Mouse (Mus musculus): Measurements from ENCODE around the gene Ccdc3.
"Not testable (repeated sequence)": the region's sequence is repeated elsewhere in the genome, so short reads cannot be mapped to it uniquely, and the experiment has no call there.

Ccdc3 gene

DNA sequence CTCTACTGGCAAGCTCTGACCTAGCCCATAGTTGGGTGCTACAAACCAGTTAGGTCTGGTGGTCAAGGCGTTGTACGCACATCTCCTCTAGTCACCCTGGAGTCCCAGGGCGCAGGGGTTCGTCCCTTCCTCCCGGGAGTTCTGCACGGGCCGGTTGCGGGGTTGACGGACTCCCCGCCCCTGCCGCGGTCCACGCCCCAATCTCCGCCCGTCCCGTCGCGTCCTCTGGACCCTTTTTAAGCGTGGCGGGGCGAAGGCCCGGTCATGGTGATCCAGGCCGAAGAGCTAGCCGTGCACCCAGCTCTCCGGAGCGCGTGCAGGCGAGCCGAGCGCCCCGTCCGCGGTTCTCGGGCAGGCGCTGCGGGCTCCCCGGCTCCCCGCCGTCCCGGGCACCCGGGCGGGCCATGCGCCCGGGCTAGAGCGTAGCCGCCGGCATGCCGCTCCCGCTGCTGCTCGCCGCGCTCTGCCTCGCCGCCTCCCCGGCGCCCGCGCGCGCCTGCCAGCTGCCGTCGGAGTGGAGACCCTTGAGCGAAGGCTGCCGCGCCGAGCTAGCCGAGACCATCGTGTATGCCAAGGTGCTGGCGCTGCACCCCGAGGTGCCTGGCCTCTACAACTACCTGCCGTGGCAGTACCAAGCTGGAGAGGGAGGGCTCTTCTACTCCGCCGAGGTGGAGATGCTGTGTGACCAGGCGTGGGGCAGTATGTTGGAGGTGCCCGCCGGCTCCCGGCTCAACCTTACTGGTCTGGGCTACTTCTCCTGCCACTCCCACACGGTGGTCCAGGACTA, at the start of gene Ccdc3:
TSS of gene Ccdc3 (plus strand) at position 277 of the 787 bp plus-strand sequence.
- peak in 1 of 2 experiments; percentile 35 for DNase-seq (ENCODE audit: low spot score in 2 of 2)

DNA sequence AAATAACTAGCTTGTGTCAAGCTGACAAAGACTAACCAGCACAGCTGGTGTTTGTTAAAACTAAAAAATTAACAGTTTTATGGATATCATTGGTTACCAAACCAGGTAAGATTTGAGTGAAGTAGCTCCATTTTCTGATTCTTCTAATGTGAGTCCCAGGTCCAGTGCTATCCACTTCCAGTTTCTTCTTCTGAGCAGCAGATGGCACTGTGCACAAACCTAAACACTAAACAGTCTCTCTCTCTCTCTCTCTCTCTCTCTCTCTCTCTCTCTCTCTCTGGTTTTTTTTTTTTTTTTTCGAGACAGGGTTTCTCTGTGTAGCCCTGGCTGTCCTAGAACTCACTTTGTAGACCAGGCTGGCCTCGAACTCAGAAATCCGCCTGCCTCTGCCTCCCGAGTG, 47.2 kb upstream of the Ccdc3 start:
- DNase-seq (ENCODE audit: low spot score in 2 of 2) = not testable (repeated sequence)

DNA sequence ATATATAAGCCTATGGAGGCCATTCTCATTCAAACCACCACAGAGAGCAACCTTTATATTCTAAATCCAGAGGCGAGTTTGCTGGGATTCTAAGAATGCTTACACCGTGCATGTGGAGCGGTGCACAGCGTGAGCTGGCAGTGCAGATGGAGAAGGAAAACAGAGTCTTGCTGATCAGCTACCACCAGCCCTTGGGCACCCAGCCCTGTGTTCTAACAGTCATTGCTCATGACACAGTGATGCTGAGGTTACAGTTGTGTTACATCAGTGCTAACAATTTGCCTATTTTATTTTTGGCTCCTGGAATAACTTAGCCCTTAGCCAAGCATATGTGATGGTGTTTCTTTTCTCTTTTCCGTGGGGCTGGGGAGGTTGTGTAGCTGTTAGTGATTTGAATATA, 42.7 kb upstream of the Ccdc3 start:
- no peak for DNase-seq (ENCODE audit: low spot score in 2 of 2)

- no peak for DNase-seq (ENCODE audit: low spot score in 2 of 2)
These were observed 42.3 kb upstream of the Ccdc3 start for GRCm38 (mm10) chr2:5095316-5095715.

GRCm38 (mm10) chr2:5097786-5098445, 39.7 kb upstream of the Ccdc3 start:
- no peak for DNase-seq (ENCODE audit: low spot score in 2 of 2)

DNA sequence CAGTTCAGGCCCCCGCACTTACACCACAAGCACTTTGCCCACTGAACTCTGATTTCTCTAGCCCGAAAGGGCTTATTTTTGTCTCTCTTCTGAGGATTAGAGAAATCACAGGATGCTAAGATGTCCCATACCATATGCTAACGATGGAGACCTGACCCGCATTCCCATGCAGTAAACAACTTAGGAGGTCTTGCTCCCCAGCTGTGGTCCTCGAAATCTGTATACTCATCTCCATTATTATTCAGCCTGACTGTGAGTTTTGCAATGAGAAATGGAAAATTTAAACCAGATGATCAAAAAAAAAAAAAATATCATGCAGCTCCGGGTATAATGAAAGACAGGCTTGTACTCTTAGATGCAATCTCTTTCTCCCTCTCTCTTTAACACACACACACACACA, 38.4 kb upstream of the Ccdc3 start:
- no peak for DNase-seq (ENCODE audit: low spot score in 2 of 2)

- no peak for DNase-seq (ENCODE audit: low spot score in 2 of 2)
These were observed 35.8 kb upstream of the Ccdc3 start for GRCm38 (mm10) chr2:5101743-5102245.

GRCm38 (mm10) chr2:5102891-5103290, 34.7 kb upstream of the Ccdc3 start:
- no peak for DNase-seq (ENCODE audit: low spot score in 2 of 2)

DNA sequence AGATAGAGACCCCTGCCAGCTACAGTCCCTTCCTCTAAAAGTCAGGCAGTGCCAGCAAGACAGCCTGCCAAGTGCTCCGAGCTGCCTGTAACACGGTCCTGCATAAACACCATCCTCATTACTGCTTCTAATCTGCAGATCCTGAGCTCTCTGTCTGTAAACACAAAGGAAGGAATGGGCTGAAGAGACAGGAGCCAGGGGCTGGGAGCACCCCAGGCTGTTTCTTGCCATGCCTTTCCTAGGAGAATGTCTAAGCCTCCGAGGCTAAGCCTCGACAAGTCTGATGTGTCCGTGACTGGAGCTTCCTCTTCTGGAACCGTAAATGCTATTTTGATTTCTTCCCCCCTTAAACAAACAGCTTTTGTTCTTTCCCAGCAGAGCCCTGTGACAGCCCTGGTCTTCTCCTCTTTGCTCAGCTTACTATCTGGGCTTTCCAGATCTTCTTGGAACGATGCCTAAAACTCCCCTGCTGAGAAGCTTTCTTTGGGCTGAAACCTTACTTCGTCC, 24.7 kb upstream of the Ccdc3 start:
- no peak for DNase-seq (ENCODE audit: low spot score in 2 of 2)

DNA sequence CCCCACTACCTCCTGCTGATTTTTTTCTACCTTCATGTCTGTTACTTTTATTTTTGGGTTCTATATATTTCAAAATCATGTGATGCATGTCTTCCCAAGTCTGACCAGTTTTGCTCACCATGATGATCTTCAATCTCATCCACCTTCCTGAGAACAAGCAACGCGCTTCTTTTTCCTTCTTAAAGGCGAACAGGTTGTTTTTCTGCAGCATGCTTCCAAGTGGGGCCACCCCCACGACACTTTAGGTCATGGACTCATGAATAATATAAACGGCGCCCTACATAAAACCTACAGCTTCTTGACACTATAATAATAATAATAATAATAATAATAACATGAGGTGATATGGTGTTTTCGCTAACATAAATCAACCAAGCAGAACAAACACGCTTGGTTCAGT, 23.2 kb upstream of the Ccdc3 start:
- no peak for DNase-seq (ENCODE audit: low spot score in 2 of 2)

- DNase-seq (ENCODE audit: low spot score in 2 of 2) = no peak
These were observed 20.6 kb upstream of the Ccdc3 start for GRCm38 (mm10) chr2:5116856-5117532.

DNA sequence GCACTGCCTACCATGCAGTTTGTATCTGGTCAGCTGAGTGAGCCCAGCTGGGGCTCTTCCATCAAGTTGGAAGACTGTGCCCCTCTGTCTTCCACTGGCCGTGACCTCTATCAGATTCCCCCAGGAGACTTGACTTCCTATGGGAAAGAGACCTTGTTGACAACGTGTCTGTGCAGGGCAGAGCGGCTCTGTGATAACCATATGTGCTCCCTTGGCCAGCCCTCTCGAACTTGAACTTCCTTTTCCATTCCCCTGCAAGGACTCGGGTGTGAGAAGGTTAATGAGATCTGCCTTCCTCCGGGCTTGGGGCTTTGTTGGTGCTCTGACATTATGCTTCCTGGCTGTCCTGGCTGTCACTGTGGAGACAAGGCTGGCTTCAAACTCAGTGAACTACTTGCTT, 12.1 kb upstream of the Ccdc3 start:
- no peak for DNase-seq (ENCODE audit: low spot score in 2 of 2)

DNA sequence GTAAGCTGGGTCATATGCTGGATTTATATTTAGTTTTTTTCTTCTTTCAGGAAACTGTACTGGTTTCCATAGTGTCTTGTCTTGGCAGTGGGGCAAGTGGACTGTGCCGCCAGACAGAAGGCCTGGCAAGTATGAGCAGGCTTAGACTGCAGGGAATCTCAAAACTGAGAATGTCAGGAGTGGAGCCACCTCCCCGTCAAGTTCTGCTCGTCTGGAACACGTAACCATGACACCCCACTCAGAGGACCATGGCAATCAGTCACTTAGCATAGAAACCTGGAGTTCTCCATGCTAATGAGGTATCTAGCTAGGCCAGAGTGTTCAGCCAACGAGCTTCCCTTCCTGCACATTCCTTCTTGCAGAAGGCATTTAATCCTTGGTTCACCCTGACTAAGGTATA, 10.2 kb upstream of the Ccdc3 start:
- DNase-seq (ENCODE audit: low spot score in 2 of 2) = no peak

DNA sequence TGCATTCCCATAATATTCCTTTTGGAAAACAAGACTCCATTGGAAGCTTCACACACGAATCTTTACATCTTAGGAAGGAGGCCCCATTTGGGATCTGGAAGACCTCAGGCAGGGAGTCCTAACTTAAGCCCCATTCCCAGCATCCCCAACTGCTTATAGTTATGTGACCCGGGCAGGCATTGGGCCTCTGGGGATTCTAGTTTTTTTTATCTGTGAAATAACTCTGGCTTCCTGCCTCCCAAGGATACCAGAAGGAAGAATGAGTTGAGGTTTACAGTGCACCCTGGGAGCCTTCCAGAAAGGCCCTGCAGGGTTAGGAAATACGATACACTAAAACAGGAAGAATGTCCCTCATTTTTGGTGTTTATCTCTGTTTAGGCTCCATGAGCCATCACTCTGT, 8.5 kb upstream of the Ccdc3 start:
- DNase-seq (ENCODE audit: low spot score in 2 of 2) = no peak

DNA sequence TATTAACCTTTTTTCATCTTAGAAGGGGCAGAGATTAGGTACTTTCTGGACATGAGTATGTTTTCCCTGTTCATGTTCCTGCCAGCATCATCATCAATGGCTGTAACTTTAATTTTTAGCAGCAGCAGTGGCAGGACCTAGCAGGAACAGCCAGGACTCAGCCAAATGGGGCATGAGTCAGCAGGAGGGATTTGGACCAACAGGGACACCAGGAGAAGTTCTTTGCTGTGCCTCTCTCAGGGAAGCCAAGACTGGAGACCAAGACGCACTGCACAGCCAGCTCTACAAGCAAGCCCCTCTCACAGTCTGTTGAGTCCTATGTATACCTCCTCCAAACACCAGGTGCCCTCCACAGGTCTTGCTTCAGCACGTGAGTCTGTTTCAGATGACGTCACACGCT, 5.5 kb upstream of the Ccdc3 start:
- DNase-seq (ENCODE audit: low spot score in 2 of 2) = no peak

DNA sequence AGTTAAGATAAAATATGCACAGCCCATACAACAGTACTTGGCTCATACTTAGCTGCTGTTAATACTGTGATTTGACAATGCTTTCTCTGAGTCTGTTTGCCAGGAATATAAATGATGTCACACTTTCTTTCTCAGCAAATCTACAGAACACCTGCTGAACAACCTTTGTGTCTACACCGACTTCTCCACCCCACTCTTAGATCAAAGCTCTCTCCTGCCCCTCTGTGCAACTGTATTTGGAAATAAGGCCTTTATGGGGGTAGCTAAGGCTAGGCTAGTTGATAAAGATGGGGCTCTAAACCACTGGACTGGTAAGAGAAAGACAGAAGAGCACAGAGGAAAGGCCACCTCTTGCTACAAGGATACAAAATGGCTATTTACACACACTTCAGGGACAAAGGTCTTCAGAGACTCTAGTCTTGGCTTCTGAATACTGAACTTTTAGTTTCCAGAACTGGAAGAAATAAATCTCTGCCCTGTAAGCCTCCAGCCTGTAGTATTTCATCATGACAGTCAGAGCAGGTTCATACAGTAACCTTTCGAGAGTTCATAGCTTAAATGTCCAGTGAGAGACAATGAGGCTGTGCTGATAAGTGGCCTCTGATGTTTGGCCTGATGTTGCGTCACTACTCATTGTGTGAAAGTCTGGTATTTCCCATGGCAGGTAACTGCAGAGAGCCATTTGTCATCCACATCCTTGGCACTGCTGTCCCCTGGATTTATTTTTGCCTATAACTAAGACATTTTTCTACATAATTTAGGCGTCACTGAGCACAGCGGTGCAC, 2.4 kb upstream of the Ccdc3 start:
- DNase-seq (ENCODE audit: low spot score in 2 of 2) = no peak

DNA sequence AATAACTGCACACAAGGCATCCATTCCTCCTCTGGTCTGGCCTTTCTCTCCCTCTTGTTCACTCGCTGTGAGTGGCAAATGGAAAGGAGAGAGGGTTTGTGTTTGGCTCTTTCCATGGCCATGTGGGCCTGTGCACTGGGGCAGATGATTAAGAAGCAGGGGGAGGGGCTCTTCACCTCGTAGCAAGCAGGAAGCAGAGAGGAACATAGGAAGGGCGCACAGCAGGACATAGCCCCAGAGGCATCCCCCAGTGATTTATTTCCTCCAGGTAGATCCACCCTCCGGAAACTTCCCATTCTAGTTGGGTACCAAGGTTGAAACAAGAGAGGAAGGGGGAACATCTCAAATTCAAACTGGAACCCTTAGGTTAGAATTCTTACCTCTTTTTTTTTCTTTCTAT, 2.4 kb downstream of the Ccdc3 start:
- no peak for DNase-seq (ENCODE audit: low spot score in 2 of 2)

DNA sequence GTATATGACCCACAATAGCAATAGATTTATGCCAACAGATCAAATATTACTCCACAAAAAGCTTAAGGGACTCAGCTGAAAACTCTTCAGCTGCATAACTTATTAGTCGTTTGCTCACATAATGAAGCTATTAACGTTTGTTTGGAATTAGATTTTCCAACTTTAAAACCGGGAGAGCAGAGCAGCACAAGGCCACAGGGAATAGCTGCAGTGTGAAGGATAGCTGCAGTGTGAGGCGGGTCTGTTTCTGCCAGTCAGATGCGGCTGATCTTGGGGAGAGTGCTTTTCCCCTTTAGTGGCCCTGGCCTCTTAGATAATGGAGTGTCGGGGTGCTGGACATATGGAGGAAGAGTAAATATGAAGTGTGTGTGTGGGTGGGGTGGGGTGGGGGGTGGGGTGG, 6.9 kb downstream of the Ccdc3 start:
- no peak for DNase-seq (ENCODE audit: low spot score in 2 of 2)

DNA sequence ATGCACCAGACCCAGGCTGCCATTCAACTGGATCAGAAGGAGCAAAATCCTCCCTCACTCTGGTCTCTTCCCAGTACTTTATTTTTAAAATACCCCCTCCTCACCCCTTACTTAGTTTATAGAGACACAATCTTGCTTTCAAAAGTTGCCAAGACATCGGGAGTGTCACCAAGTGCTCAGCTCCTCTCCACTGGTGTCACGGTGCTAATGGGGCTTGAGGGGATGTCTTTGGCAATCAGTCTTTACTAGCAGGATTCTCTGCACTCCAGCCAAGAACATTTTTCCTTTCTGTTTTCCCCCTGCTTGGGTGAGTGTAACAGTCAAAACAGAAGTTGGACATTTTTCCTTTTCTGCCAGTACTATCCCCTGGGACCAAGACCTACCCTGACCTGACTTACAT, 10.3 kb downstream of the Ccdc3 start:
- DNase-seq (ENCODE audit: low spot score in 2 of 2) = no peak

DNA sequence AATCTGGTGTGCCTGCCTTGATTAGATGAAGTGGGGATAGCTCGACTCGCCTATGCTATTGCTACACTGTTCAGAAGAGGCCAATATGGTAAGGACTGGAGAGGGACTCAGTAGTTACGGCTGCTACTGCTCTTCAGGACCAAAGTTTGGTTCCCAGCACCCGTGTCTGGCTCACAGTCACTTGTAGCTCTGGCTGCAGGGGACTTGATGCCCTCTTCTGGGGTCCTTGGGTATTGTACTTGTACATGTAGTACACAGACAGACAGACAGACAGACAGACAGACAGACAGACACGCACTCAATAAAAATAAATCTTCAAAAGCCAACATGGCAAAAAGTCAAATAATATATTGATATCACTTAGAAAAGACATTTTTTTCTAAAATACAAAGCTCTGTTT, 17.1 kb downstream of the Ccdc3 start:
- DNase-seq (ENCODE audit: low spot score in 2 of 2) = no peak

GRCm38 (mm10) chr2:5160236-5160848, 22.8 kb downstream of the Ccdc3 start:
- no peak for DNase-seq (ENCODE audit: low spot score in 2 of 2)

All from urinary bladder, postnatal 4 days (tissue).